Mouse (Mus musculus): Measurements from ENCODE around the gene Ncam1. TPM values are rescaled to one million over a fixed set of nuclear protein-coding genes. Genes with fewer than 3 reads are reported as not detected.

Gene Ncam1
- polyA plus RNA-seq, 1 experiment: 3.2 TPM

GRCm38 (mm10) chr9:49509094-49509493, 289.6 kb downstream of the Ncam1 start:
- no peak for DNase-seq
- no peaks in the 10 kb centered on the region for H3K27me3 ChIP-seq (replicated peaks; ENCODE audit: control insufficient read depth, insufficient read depth, low read length)
- no peak for TF ChIP-seq POLR2A (IDR thresholded peaks at IDR 0.05; ENCODE audit: low read depth, low read length)
- no peak for TF ChIP-seq CTCF (conservative IDR thresholded peaks at IDR 0.05; ENCODE audit: insufficient read depth, insufficient read length, low read depth, low read length)
- WGBS: 96% methylated on average over 3 of the region's 3 CpGs
- no peaks in the 10 kb centered on the region for H3K4me1 ChIP-seq (ENCODE audit: control insufficient read depth, insufficient read depth, low read length)
- H3K4me3 ChIP-seq (ENCODE audit: insufficient read depth, low read depth, low read length): no peak overlapping the region
- no peak overlapping the region for H3K27ac ChIP-seq (ENCODE audit: insufficient read depth, low read depth, low read length)
- no peaks in the 10 kb centered on the region for H3K36me3 ChIP-seq (ENCODE audit: control insufficient read depth, insufficient read depth, low read length)

GRCm38 (mm10) chr9:49507829-49508585, 290.7 kb downstream of the Ncam1 start:
- H3K4me3 ChIP-seq (ENCODE audit: insufficient read depth, low read depth, low read length): no peak overlapping the region
- no peaks in the 10 kb centered on the region for H3K27me3 ChIP-seq (replicated peaks; ENCODE audit: control insufficient read depth, insufficient read depth, low read length)
- TF ChIP-seq CTCF (conservative IDR thresholded peaks at IDR 0.05; ENCODE audit: insufficient read depth, insufficient read length, low read depth, low read length) (no peak), POLR2A (IDR thresholded peaks at IDR 0.05; ENCODE audit: low read depth, low read length) (no peak)
- WGBS: 77% methylated on average over 9 of the region's 9 CpGs
- peak; percentile 77 for DNase-seq
- H3K27ac ChIP-seq (ENCODE audit: insufficient read depth, low read depth, low read length): no peak overlapping the region
- no peaks in the 10 kb centered on the region for H3K4me1 ChIP-seq (ENCODE audit: control insufficient read depth, insufficient read depth, low read length)
- no peaks in the 10 kb centered on the region for H3K36me3 ChIP-seq (ENCODE audit: control insufficient read depth, insufficient read depth, low read length)

- H3K27ac ChIP-seq (ENCODE audit: insufficient read depth, low read depth, low read length): no peak overlapping the region
- no peaks in the 10 kb centered on the region for H3K36me3 ChIP-seq (ENCODE audit: control insufficient read depth, insufficient read depth, low read length)
- no peaks in the 10 kb centered on the region for H3K4me1 ChIP-seq (ENCODE audit: control insufficient read depth, insufficient read depth, low read length)
- no peak for DNase-seq
- TF ChIP-seq POLR2A (IDR thresholded peaks at IDR 0.05; ENCODE audit: low read depth, low read length) (no peak), CTCF (conservative IDR thresholded peaks at IDR 0.05; ENCODE audit: insufficient read depth, insufficient read length, low read depth, low read length) (no peak)
- no peaks in the 10 kb centered on the region for H3K27me3 ChIP-seq (replicated peaks; ENCODE audit: control insufficient read depth, insufficient read depth, low read length)
- 73% methylated on average over 5 of the region's 5 CpGs for whole genome bisulfite sequencing
- H3K4me3 ChIP-seq (ENCODE audit: insufficient read depth, low read depth, low read length): no peak overlapping the region
Observed at GRCm38 (mm10) chr9:49504658-49505057, 294.1 kb downstream of the Ncam1 start.

GRCm38 (mm10) chr9:49502245-49502644, 296.5 kb downstream of the Ncam1 start:
- DNase-seq: no peak
- no peak overlapping the region for H3K4me3 ChIP-seq (ENCODE audit: insufficient read depth, low read depth, low read length)
- TF ChIP-seq POLR2A (IDR thresholded peaks at IDR 0.05; ENCODE audit: low read depth, low read length) (no peak), CTCF (conservative IDR thresholded peaks at IDR 0.05; ENCODE audit: insufficient read depth, insufficient read length, low read depth, low read length) (no peak)
- 91% methylated on average over 4 of the region's 4 CpGs for WGBS
- H3K36me3 ChIP-seq (ENCODE audit: control insufficient read depth, insufficient read depth, low read length): no peaks in the 10 kb centered on the region
- H3K4me1 ChIP-seq (ENCODE audit: control insufficient read depth, insufficient read depth, low read length): no peaks in the 10 kb centered on the region
- H3K27ac ChIP-seq (ENCODE audit: insufficient read depth, low read depth, low read length): no peak overlapping the region
- no peaks in the 10 kb centered on the region for H3K27me3 ChIP-seq (replicated peaks; ENCODE audit: control insufficient read depth, insufficient read depth, low read length)

GRCm38 (mm10) chr9:49499878-49500277, 298.8 kb downstream of the Ncam1 start:
- Histone ChIP-seq H3K27ac (ENCODE audit: insufficient read depth, low read depth, low read length) (no peak overlapping the region), H3K4me1 (ENCODE audit: control insufficient read depth, insufficient read depth, low read length) (no peaks in the 10 kb centered on the region), H3K4me3 (ENCODE audit: insufficient read depth, low read depth, low read length) (no peak overlapping the region), H3K27me3 (replicated peaks; ENCODE audit: control insufficient read depth, insufficient read depth, low read length) (no peaks in the 10 kb centered on the region), H3K36me3 (ENCODE audit: control insufficient read depth, insufficient read depth, low read length) (no peaks in the 10 kb centered on the region)
- no peak for DNase-seq
- TF ChIP-seq POLR2A (IDR thresholded peaks at IDR 0.05; ENCODE audit: low read depth, low read length): no peak
- TF ChIP-seq CTCF (conservative IDR thresholded peaks at IDR 0.05; ENCODE audit: insufficient read depth, insufficient read length, low read depth, low read length): no peak
- 89% methylated on average over 2 of the region's 2 CpGs for WGBS

GRCm38 (mm10) chr9:49493979-49494649, 304.6 kb downstream of the Ncam1 start:
- 4% methylated on average over 4 of the region's 4 CpGs for WGBS
- Histone ChIP-seq H3K4me3 (ENCODE audit: insufficient read depth, low read depth, low read length) (no peak overlapping the region), H3K36me3 (ENCODE audit: control insufficient read depth, insufficient read depth, low read length) (no peaks in the 10 kb centered on the region), H3K4me1 (ENCODE audit: control insufficient read depth, insufficient read depth, low read length) (no peaks in the 10 kb centered on the region), H3K27me3 (replicated peaks; ENCODE audit: control insufficient read depth, insufficient read depth, low read length) (no peaks in the 10 kb centered on the region), H3K27ac (ENCODE audit: insufficient read depth, low read depth, low read length) (no peak overlapping the region)
- no peak for TF ChIP-seq POLR2A (IDR thresholded peaks at IDR 0.05; ENCODE audit: low read depth, low read length)
- TF ChIP-seq CTCF (conservative IDR thresholded peaks at IDR 0.05; ENCODE audit: insufficient read depth, insufficient read length, low read depth, low read length): peak; percentile 91
- peak; percentile 76 for DNase-seq

GRCm38 (mm10) chr9:49490609-49491008, 308.1 kb downstream of the Ncam1 start:
- 67% methylated on average over 4 of the region's 4 CpGs for WGBS
- no peak overlapping the region for H3K27ac ChIP-seq (ENCODE audit: insufficient read depth, low read depth, low read length)
- DNase-seq: no peak
- H3K36me3 ChIP-seq (ENCODE audit: control insufficient read depth, insufficient read depth, low read length): no peaks in the 10 kb centered on the region
- TF ChIP-seq POLR2A (IDR thresholded peaks at IDR 0.05; ENCODE audit: low read depth, low read length) (no peak), CTCF (conservative IDR thresholded peaks at IDR 0.05; ENCODE audit: insufficient read depth, insufficient read length, low read depth, low read length) (no peak)
- H3K27me3 ChIP-seq (replicated peaks; ENCODE audit: control insufficient read depth, insufficient read depth, low read length): no peaks in the 10 kb centered on the region
- H3K4me1 ChIP-seq (ENCODE audit: control insufficient read depth, insufficient read depth, low read length): no peaks in the 10 kb centered on the region
- no peak overlapping the region for H3K4me3 ChIP-seq (ENCODE audit: insufficient read depth, low read depth, low read length)
